28 mouse cellular contexts compared by ENCODE assay signal in the genomic region with DNA sequence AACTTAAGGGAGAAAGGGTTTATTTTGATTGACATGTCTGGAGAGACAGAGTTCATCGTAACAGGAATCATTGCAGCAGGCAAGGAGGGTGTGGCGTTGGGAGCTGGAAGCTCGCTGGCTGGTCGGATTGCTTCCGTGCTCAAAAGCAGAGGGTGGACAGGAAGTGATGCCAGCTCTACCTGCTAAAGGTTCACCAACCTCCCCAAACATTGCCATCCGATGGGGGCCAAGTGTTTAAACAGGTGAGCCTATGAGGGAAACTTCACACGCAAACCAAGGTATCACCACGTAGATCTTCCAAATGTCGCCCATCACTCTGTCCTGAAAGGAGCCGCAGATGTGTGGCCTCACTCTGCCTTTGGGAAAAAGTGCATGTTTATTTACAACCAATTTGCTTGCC.
"Had no signal": no experiment of that assay in that cellular context is flagged by ENCODE, and none has a peak within 500 bp of the region (broad histone marks: within the 10 kb centered on the region; RNA-seq: fewer than 3 reads in every experiment).

No protein-coding gene starts in this region.

- H3K4me3 ChIP-seq: embryonic facial prominence, embryonic 10.5 days; embryonic facial prominence, embryonic 12.5 days; embryonic facial prominence, embryonic 13.5 days; embryonic facial prominence, embryonic 15.5 days; erythroblast, embryonic 14.5 days; forebrain, embryonic 10.5 days; forebrain, embryonic 12.5 days; forebrain, embryonic 13.5 days; forebrain, embryonic 15.5 days; gastrocnemius, adult 2 months; heart, adult 2 months had no signal

- ATAC-seq: forebrain, embryonic 13.5 days; forebrain, embryonic 14.5 days; forebrain, embryonic 15.5 days; forebrain, embryonic 16.5 days; forebrain, postnatal 0 days had no signal

- DNase-seq: cerebellum, adult 2 months; cerebellum, adult 8-10 months; cerebellum, adult 9-10 months; cerebellum, adult 9-11 months; cerebellum, postnatal 10 days; cerebellum, postnatal 14 days; cerebellum, postnatal 25 days; cerebellum, postnatal 36 days; embryo, embryonic 11 days; forebrain, postnatal 0 days; gastrocnemius, adult 2 months; gastrocnemius, postnatal 10 days; gastrocnemius, postnatal 14 days; gastrocnemius, postnatal 25 days; gastrocnemius, postnatal 36 days; heart, adult 18-20 months; heart, adult 2 months had no signal

- H3K27ac ChIP-seq: embryonic facial prominence, embryonic 10.5 days; embryonic facial prominence, embryonic 12.5 days; embryonic facial prominence, embryonic 13.5 days; embryonic facial prominence, embryonic 15.5 days; forebrain, embryonic 10.5 days; forebrain, embryonic 12.5 days; forebrain, embryonic 13.5 days; forebrain, embryonic 15.5 days; gastrocnemius, adult 2 months; heart, adult 2 months had no signal

- H3K9me3 ChIP-seq: embryonic facial prominence, embryonic 10.5 days; embryonic facial prominence, embryonic 12.5 days; embryonic facial prominence, embryonic 13.5 days; embryonic facial prominence, embryonic 15.5 days; forebrain, embryonic 10.5 days; forebrain, embryonic 12.5 days; forebrain, embryonic 13.5 days; forebrain, embryonic 15.5 days had no signal

- H3K4me2 ChIP-seq: embryonic facial prominence, embryonic 12.5 days; embryonic facial prominence, embryonic 13.5 days; embryonic facial prominence, embryonic 15.5 days; forebrain, embryonic 12.5 days; forebrain, embryonic 13.5 days; forebrain, embryonic 15.5 days had no signal

- H3K36me3 ChIP-seq: embryonic facial prominence, embryonic 10.5 days; embryonic facial prominence, embryonic 12.5 days; embryonic facial prominence, embryonic 13.5 days; embryonic facial prominence, embryonic 15.5 days; forebrain, embryonic 10.5 days; forebrain, embryonic 12.5 days; forebrain, embryonic 15.5 days had no signal

- H3K9ac ChIP-seq: embryonic facial prominence, embryonic 12.5 days; embryonic facial prominence, embryonic 13.5 days; embryonic facial prominence, embryonic 15.5 days; forebrain, embryonic 12.5 days; forebrain, embryonic 13.5 days; forebrain, embryonic 15.5 days; forebrain, postnatal 0 days had no signal

- H3K27me3 ChIP-seq: embryonic facial prominence, embryonic 12.5 days; embryonic facial prominence, embryonic 15.5 days; forebrain, embryonic 12.5 days; forebrain, embryonic 13.5 days; forebrain, embryonic 15.5 days had no signal
